Mouse (Mus musculus) ES-Bruce4 (cell line): ENCODE results near the gene Cabp4.

Experiments used
- CTCF ChIP-seq: IDR thresholded peaks from one replicate; pipeline ENCODE4 v1.8.1; 2011; ENCODE audit warnings: low read depth, low read length
- POLR2A ChIP-seq: IDR thresholded peaks from one replicate; pipeline ENCODE4 v1.8.1; 2011; ENCODE audit warnings: low read length; ENCODE audit not compliant: insufficient read depth

GRCm38 (mm10) chr19:4151488-4151860 is 7.6 kb upstream of the Cabp4 start:
- TF ChIP-seq CTCF (no peak), POLR2A (no peak)
